Mouse (Mus musculus) layer of hippocampus, adult 2 months (tissue): ENCODE measurements at regions not wholly inside any gene's neighbourhood (a gene's known extent, or its start where the extent isn't known, plus 50 kb on each side); places are given as distances from the start of the nearest gene placed in this dataset.

Source experiments
- DNase-seq, 2 experiments: peaks; one replicate each; pipeline ENCODE4 v3.0.0; 2022; ENCODE audit warnings: low spot score in 2 of 2
- H3K27ac ChIP-seq: fragments of 200-600 bp; 2 replicates; pipeline ENCODE4 v1.8.1; 2022
- H3K4me3 ChIP-seq: fragments of 200-600 bp; 2 replicates; pipeline ENCODE4 v1.8.1; 2022; ENCODE audit warnings: mild to moderate bottlenecking
- CTCF ChIP-seq: fragments of 200-600 bp; conservative IDR thresholded peaks from 2 replicates; pipeline ENCODE4 v1.8.1; 2022; ENCODE audit warnings: antibody characterized with exemption, mild to moderate bottlenecking, moderate library complexity

- DNase-seq: peak in 1 of 2 experiments; percentile 2
- Histone ChIP-seq H3K27ac (no peak overlapping the region), H3K4me3 (no peak overlapping the region)
- TF ChIP-seq CTCF: no peak
Measured at GRCm38 (mm10) chr1:147411816-147412215, 917.3 kb downstream of the Brinp3 start.

- no peak for TF ChIP-seq CTCF
Measured at GRCm38 (mm10) chr1:147440402-147440801, 945.8 kb downstream of the Brinp3 start.

GRCm38 (mm10) chr1:147446601-147447000 is 952.0 kb downstream of the Brinp3 start:
- DNase-seq: no peak
- no peak overlapping the region for H3K27ac ChIP-seq
- no peak overlapping the region for H3K4me3 ChIP-seq
- no peak for TF ChIP-seq CTCF

More at GRCm38 (mm10) chr1:147440402-147440801, 945.8 kb downstream of the Brinp3 start:
- DNase-seq: no peak
- no peak overlapping the region for H3K4me3 ChIP-seq
- no peak overlapping the region for H3K27ac ChIP-seq
